Mouse (Mus musculus) C2C12 (cell line): ENCODE data around the gene Robo3. TPM values are rescaled to one million over a fixed set of nuclear protein-coding genes. Genes with fewer than 3 reads are reported as not detected.

Source experiments
- H3K27me3 ChIP-seq: one replicate; pipeline ENCODE4 v1.6.1; 2011; ENCODE audit not compliant: control insufficient read depth, insufficient read depth, insufficient read length
- H3K36me3 ChIP-seq: one replicate; pipeline ENCODE4 v1.6.1; 2011; ENCODE audit not compliant: control insufficient read depth, insufficient read depth
- H3K4me3 ChIP-seq: one replicate; pipeline ENCODE4 v1.5.1; 2011; ENCODE audit warnings: mild to moderate bottlenecking, control low read depth; ENCODE audit not compliant: poor library complexity, insufficient read depth, severe bottlenecking
- H3K79me2 ChIP-seq: one replicate; pipeline ENCODE4 v1.6.1; 2011; ENCODE audit not compliant: control insufficient read depth, insufficient read depth
- H3K79me3 ChIP-seq: one replicate; pipeline ENCODE4 v1.6.1; 2011; ENCODE audit warnings: low read depth, control low read depth
- H3ac ChIP-seq: one replicate; pipeline ENCODE3; 2011; ENCODE audit warnings: low read depth; ENCODE audit not compliant: control insufficient read depth, insufficient read length
- CEBPB ChIP-seq: IDR thresholded peaks from one replicate; pipeline ENCODE4 v1.6.1; 2011; ENCODE audit warnings: low read depth, mild to moderate bottlenecking, control low read depth, moderate library complexity
- CTCF ChIP-seq: IDR thresholded peaks from one replicate; pipeline ENCODE4 v1.5.1; 2011; ENCODE audit not compliant: control insufficient read depth, insufficient read depth, insufficient read length
- FOSL1 ChIP-seq: IDR thresholded peaks from one replicate; pipeline ENCODE4 v1.8.0; 2011; ENCODE audit warnings: mild to moderate bottlenecking, low read length; ENCODE audit not compliant: poor library complexity, insufficient read depth, severe bottlenecking
- MAX ChIP-seq: IDR thresholded peaks from one replicate; pipeline ENCODE4 v1.6.1; 2011; ENCODE audit warnings: mild to moderate bottlenecking, control low read depth
- MYOD1 ChIP-seq: IDR thresholded peaks from one replicate; pipeline ENCODE4 v1.6.1; 2011; ENCODE audit warnings: low read depth; ENCODE audit not compliant: control insufficient read depth, insufficient read length
- MYOG ChIP-seq: IDR thresholded peaks from one replicate; pipeline ENCODE4 v1.6.1; 2011; ENCODE audit not compliant: control insufficient read depth, insufficient read length; ENCODE audit errors: extremely low read depth
- USF1 ChIP-seq: IDR thresholded peaks from one replicate; pipeline ENCODE4 v1.6.1; 2011; ENCODE audit warnings: low read depth, mild to moderate bottlenecking, control low read depth, moderate library complexity
- long read RNA-seq, 2 experiments: library from polyadenylated mRNA; unstranded; transcript quantifications; one replicate each; pipeline ENCODE4 v2.0.0; 2019 to 2020
- polyA plus RNA-seq: library from polyadenylated mRNA; unstranded; fragments of >200 nt; fragmentation: generic; extraction: Trizol; gene quantifications from one replicate; pipeline ENCODE4 v1.2.1, GENCODE M21; 2012; ENCODE audit warnings: missing spikeins

Gene Robo3
- 0.18 TPM for polyA plus RNA-seq
- long read RNA-seq, experiment 1, result 0 reads
- long read RNA-seq, experiment 2, result 0 reads

GRCm38 (mm10) chr9:37432720-37433421 is at the start of gene Robo3:
Gene Robo3, minus strand, starts transcription at chr9:37433246.
- H3ac ChIP-seq, result no peak within 1 kb of the TSS
- H3K36me3 ChIP-seq, result no peaks in the 10 kb centered on the region
- no peak within 1 kb of the TSS for H3K4me3 ChIP-seq
- TF ChIP-seq CTCF, result no peak
- no peaks in the 10 kb centered on the region for H3K79me3 ChIP-seq
- H3K79me2 ChIP-seq, result no peaks in the 10 kb centered on the region
- peaks cover 49% of the 10 kb centered on the region for H3K27me3 ChIP-seq

- TF ChIP-seq MAX (no peak), CEBPB (no peak), USF1 (no peak), FOSL1 (no peak), MYOG (no peak), CTCF (no peak), MYOD1 (no peak)
- no peak overlapping the region for H3K4me3 ChIP-seq
Observed at GRCm38 (mm10) chr9:37474923-37475322, 41.9 kb upstream of the Robo3 start.

GRCm38 (mm10) chr9:37473611-37474125 is 40.6 kb upstream of the Robo3 start:
- Histone ChIP-seq H3K36me3 (no peaks in the 10 kb centered on the region), H3ac (no peak overlapping the region), H3K4me3 (no peak overlapping the region), H3K79me2 (no peaks in the 10 kb centered on the region), H3K79me3 (no peaks in the 10 kb centered on the region), H3K27me3 (peaks cover 3% of the 10 kb centered on the region)
- TF ChIP-seq MYOG (no peak), MYOD1 (no peak), FOSL1 (no peak)

More at GRCm38 (mm10) chr9:37474923-37475322, 41.9 kb upstream of the Robo3 start:
- no peak overlapping the region for H3ac ChIP-seq
- peaks cover 3% of the 10 kb centered on the region for H3K27me3 ChIP-seq
- no peaks in the 10 kb centered on the region for H3K79me2 ChIP-seq
- no peaks in the 10 kb centered on the region for H3K36me3 ChIP-seq
- H3K79me3 ChIP-seq, result no peaks in the 10 kb centered on the region

- no peaks in the 10 kb centered on the region for H3K79me3 ChIP-seq
Observed at GRCm38 (mm10) chr9:37462764-37463163, 29.7 kb upstream of the Robo3 start.

GRCm38 (mm10) chr9:37461571-37461970 is 28.5 kb upstream of the Robo3 start:
- Histone ChIP-seq H3K4me3 (no peak overlapping the region), H3K27me3 (peaks cover 38% of the 10 kb centered on the region), H3K79me2 (no peaks in the 10 kb centered on the region), H3K79me3 (no peaks in the 10 kb centered on the region), H3K36me3 (no peaks in the 10 kb centered on the region), H3ac (no peak overlapping the region)
- TF ChIP-seq USF1 (no peak), FOSL1 (no peak), CTCF (no peak), MAX (no peak), MYOD1 (no peak), CEBPB (no peak), MYOG (no peak)

More at GRCm38 (mm10) chr9:37462764-37463163, 29.7 kb upstream of the Robo3 start:
- no peak overlapping the region for H3ac ChIP-seq
- peaks cover 28% of the 10 kb centered on the region for H3K27me3 ChIP-seq
- no peaks in the 10 kb centered on the region for H3K79me2 ChIP-seq
- no peaks in the 10 kb centered on the region for H3K36me3 ChIP-seq
- H3K4me3 ChIP-seq, result no peak overlapping the region
- TF ChIP-seq MYOG, result no peak
- no peak for TF ChIP-seq USF1
- TF ChIP-seq CEBPB, result no peak
- TF ChIP-seq CTCF, result no peak
- TF ChIP-seq MYOD1, result no peak
- TF ChIP-seq FOSL1, result no peak
- no peak for TF ChIP-seq MAX

GRCm38 (mm10) chr9:37460961-37461340 is 27.9 kb upstream of the Robo3 start:
- Histone ChIP-seq H3K4me3 (no peak overlapping the region), H3K27me3 (peaks cover 44% of the 10 kb centered on the region), H3K79me3 (no peaks in the 10 kb centered on the region), H3K79me2 (no peaks in the 10 kb centered on the region), H3K36me3 (no peaks in the 10 kb centered on the region), H3ac (no peak overlapping the region)
- TF ChIP-seq FOSL1 (no peak), MAX (no peak), MYOD1 (no peak), USF1 (no peak), CTCF (no peak), CEBPB (no peak)
